Mouse (Mus musculus): ENCODE measurements around the gene Gm16368.
"Not testable (repeated sequence)": the region's sequence is repeated elsewhere in the genome, so short reads cannot be mapped to it uniquely, and the experiment has no call there.

Gm16368 gene

DNA sequence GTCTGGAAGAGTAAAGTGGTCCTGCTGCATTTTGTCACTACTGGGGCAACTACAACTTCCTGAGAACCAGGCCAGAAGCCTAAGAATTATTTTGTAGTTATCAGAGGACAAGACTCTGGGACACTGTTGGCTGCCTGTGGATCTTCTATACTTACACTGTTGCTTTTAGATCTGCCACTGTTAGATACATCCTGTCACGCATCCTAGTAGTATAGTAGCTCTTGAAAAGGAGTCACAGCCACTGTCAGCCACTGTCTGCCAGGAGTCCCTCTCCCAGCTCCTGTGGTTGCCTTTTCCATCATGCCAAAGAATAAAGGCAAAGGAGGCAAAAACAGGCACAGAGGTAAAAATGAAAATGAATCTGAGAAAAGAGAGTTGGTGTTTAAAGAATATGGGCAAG lies at the start of gene Gm16368:
Gm16368 (plus strand) TSS at position 301 of the 400 bp plus-strand sequence.
- CTCF ChIA-PET = not testable (repeated sequence)

DNA sequence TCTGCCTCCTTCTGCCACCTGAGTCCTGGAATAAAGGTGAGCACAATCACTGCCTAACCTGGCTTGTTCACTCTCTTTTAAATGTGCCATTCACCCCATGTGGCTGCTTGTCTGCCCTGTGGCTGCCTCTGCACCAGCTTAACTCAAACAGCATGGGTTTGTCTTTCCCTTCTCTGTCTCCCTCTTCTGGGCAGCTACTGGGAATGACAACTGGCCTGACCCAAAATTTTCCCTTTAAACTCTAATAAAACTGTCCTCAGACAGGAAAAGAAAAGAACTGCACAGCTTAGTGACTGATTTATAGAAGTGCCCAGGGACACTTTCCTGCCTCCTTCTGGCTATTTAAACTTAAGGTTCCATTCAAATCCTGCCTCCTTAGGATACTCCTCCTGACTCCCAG lies 44.4 kb upstream of the Gm16368 start:
- CTCF ChIA-PET = not testable (repeated sequence)

DNA sequence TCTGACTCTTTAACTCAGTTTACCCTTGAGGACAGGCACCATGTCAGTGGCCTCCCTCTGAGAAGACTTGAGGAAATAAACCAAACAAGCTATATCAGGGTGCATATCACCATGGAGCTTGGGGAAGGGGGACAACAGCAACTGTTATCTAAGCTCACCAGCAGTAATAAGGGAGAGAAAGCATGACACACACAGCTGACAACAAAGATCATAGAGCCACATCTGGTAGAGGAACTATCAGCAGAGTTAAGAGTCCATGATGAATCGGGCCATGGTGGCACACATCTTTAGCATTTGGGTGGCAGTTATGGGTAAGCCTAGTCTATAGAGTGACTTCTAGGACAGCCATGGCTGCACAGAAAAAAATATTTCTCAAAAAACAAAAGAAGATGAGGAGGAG lies 43.8 kb upstream of the Gm16368 start:
- CTCF ChIA-PET = not testable (repeated sequence)

DNA sequence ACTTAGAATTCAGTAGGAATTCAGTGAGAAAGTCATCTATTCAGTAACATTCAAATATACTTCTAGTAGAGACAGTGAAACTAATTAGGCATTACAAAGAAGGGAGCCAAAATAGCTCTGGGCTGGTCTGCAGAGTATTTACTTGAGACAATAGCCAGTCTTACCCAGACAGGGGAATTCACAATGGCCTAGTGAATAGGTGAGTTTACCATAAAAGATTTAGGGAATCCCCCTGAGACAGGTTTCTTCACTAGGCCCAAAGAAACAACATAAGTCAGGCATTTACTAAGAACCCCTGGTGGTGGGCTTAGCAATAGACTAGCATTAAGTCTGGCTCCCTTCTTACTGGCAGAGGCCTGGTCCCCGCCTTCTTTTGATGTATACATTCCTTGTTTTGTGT lies 38.3 kb upstream of the Gm16368 start:
- CTCF ChIA-PET = not testable (repeated sequence)
